Mouse (Mus musculus): ENCODE results near the gene Ktn1.

Gene Ktn1

DNA sequence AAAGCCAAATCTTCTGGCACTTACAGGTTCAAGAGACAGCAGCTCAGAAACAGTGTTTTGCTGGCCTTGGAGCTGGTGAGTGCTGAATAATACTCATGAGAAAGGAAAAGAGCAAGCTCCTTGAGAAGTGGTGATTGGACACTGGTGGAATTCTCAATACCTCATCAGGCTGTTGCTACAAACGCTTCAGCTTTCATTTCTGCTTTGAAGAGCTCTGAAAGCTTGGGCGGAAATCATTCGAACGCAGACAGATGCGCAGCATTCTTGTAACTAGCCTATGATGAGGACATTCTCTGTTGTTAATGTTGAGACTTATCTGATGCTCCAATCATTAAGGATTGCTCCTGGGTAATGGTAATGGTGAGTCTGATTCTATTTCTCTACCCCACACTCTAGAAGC, at the start of gene Ktn1:
Gene Ktn1, plus strand, starts transcription at position 231 of the 400 bp plus-strand sequence.
- DNase-seq = no peak

DNA sequence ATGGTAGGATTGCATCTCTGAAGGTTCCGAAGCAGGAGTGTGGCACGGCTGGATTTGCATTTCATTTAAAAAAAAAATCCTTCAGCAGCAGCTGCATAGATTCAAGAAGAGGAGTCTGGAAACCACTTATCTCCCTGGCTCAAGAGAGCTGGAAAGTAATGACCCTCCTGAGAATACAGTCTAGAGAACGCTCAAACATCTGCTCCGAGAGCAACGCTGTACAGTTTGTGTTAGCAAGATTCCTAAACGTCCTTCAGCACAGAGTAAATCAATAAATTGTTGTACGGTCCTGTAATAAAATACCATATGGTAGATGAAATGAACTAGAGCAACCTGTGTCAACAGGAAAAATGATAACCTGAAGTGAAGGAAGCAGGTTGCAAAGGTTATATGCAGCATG, 35.0 kb upstream of the Ktn1 start:
- DNase-seq = no peak

- no peak for DNase-seq
These were observed 29.4 kb upstream of the Ktn1 start for GRCm38 (mm10) chr14:47618891-47619290.

DNA sequence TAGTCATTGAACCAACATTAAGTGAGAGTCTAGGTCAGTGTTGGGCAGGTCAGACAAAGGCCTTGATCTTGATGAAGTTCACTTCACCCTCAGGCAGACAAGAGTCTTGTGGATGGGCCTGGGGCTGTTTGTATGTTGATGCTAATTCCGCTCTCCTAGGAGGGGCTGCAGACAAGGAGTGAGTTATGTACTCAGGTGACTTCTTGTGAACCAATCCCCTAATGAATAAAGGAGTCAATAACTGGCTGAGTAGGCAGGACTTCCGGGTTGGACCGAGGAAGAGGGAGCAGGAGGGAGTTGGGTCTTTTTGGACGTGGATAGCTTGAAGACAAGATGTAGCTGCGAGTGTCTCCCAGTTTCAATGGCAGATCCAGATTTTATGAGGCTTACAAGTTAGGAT, 26.3 kb upstream of the Ktn1 start:
- DNase-seq = no peak

DNA sequence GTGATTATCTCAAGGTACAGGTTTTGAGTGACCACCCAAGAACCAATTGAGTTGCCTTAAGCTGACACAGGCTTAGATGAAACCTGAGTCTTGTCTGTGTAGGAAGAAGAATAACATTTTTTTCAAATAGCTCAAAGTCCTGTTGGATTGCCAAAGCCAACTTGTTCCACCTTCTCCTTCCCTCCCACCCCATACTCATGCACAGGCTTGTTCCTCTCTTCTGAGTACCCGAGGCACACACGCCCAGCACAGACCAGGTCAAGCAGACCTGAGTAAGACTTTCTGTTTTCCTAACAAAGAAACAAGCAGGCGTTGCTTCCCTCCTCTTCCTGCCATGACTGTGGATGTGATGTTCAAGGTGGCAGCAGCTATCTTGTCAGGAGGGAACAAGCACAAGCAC, 23.4 kb upstream of the Ktn1 start:
- no peak for DNase-seq

DNA sequence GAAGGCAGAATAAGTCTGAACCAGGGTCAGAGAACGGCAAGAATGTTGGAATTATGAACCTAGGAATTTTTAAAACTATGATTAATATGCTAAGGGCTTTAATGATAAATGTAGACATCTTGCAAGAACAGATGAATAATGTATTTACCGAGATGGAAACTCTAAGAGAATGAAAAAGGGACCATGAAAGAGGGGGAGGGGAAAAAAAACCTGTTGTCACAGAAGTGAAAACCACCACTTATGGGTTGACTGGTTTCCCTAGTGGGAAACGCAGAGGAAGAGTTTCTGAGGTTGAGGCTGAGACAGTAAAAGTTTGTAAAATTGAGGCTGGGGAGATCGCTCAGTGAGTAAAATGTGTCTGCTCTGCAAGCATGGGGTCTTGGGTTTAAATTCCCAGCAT, 22.1 kb upstream of the Ktn1 start:
- no peak for DNase-seq

DNA sequence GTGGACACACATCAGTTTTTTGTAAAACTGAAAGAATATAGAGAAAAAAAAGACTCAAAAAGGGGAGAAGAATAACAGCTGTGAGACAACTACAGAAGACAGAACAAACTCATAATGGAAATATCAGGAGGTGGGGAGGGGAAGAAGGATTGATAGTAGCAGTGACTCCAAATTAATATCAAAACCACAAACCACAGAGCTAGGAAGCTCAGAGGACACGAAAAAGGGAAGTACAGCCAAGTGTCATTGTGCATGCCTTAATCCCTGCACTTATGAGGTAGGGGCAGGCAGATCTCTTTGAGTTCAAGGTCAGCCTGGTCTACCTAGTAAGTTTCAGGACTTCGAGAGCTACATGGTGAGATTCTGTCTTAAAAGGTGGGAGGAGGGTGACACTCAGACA, 21.4 kb upstream of the Ktn1 start:
- DNase-seq = no peak

DNA sequence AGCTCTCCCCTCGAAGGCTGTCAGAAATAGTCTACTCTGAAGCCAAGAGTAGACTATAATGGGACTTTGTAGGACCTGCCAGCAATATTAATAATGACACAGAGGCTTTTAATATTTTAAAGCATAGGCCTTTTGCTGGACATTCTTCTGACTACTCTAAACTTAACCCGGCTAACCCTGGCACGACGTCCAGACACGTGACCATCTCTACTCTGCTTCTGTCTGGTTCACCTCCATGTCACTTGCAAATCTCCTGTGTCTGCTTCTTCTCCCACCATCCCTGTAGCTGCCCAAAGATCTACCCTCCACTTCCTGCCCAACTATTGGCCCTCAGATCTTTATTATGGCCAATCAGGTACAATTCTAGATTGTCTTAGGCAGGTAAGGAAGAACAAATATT, 20.9 kb upstream of the Ktn1 start:
- DNase-seq = no peak

- no peak for DNase-seq
These were observed 15.8 kb upstream of the Ktn1 start for GRCm38 (mm10) chr14:47632419-47632818.

GRCm38 (mm10) chr14:47634410-47634809, 13.8 kb upstream of the Ktn1 start:
- DNase-seq = no peak

DNA sequence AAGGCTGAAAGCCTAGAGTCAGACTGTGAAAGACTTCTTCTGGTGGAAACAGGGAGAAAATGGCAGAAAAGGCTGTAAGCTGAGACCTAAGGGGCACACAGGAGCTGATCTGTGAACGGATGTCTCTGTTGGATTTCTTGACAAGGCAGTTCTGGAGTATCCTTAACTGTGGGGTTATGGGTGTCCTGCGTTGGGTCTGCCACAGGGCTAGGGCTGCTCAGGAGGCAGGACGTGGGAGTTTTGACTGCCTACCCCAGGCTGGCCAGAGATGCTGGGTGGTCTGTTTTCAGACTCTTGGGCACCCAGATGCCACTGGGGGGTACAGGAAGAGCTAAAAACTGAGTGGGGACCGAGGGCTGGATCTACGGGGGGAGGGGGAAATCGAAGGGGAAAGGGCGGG, 13.4 kb upstream of the Ktn1 start:
- DNase-seq = no peak

DNA sequence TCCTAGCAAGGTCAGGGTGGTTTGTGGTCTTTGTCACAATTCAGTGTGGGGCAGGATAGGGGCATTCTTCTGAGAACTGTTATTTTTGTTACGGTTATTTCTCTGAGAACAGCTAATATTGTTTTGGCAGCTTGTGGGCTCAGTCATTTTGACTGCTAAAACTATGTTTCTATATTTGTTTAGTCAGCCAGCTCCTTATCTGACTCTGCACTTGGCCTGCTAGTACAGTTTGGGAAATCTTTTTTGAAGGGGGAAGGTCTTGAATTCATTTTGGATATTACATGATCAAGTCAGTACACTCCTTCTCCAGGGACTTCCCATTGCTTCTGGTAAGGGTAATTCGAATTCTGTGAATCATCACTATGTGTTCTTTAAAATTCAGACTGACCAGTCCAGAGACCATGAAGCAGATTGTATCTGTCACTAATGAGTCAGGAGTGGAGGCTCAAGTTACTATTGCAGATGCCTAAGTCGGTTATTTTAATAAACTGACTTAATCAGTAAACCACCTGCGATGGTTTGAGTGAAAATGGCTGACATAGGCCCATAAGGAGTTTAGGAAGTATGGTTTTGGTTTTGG, 9.8 kb upstream of the Ktn1 start:
- DNase-seq = no peak

DNA sequence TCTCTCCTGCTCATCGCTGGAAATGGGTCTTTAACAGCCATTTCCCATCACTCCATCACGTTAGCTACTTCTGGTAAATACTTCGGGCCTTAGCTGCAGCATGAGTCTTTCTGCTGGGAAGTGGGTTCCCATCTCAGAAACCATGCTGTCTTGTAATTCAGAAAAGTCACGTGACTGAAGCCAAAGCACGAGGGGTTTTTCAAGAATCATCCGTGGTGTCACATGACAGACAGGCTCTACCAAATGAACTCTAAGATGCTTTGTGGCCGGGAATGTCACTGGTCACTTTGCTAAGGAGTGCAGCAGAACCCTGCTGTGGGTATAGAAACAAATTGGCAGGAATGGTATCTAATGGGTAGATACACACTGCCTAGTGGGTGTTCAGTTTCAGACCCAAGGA, 2.6 kb upstream of the Ktn1 start:
- DNase-seq = no peak

GRCm38 (mm10) chr14:47646246-47646645, 2.0 kb upstream of the Ktn1 start:
- no peak for DNase-seq

DNA sequence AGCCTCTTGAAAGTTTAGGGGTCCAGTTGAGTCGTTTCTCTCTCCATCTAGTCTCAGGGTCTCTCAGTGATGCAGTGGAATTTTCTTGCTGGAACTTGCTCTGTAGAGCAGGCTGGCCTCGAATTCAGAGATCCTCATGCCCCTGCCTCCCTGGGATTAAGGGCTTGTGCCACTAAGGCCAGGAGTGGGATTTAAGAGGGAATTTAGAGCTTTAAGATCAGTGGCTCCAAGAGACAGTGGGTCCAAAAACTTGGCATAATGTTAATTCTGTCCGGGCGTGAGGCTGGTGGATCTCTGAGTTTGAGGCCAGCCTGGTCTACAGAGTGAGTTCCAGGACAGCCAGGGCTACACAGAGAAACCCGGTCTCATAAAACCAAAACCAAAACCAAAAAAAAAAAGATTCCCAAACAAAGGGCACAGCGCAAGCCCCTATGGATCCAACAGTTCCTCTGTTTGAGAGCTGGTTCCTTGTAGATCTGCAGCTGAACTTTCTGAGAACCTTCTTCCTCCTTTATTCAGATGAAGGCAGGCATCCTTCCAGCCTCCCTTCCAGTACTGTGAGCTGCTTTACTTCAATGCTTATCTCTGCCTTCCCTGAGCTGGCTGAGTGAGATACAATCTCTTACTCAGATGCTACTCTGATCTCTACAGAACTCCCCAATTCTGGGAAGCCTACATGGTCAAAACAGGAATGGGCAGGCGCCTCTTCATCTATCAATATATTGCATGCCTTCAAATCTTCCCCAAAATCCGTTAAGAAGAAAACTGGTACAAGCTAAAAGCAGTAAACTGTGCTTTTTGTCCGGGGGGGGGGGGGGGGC, 1.3 kb upstream of the Ktn1 start:
- DNase-seq = no peak

- peak; percentile 78 to 87 for DNase-seq
These were observed 720 bp downstream of the Ktn1 start for GRCm38 (mm10) chr14:47648706-47649630.

GRCm38 (mm10) chr14:47649631-47650337, 1.5 kb downstream of the Ktn1 start:
- DNase-seq = peak; percentile 57 to 69

DNA sequence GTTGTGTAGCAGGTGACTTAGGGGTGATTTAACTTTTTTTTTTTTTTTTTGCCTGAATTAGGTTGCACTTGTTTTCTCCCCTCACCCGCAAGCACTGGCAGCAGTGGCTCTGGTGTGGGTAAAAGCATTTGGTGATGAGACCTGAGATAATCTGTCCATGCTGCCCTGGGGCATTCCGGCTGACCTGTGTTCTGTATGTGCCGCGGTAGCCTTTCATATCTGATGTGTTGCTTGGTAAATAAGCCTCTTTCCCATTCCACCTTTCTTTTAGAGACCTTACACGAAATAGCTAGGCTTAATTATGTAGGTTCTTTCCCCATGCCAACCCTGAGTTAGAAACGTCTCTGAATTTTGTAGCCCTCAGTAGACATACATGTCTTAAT, 2.1 kb downstream of the Ktn1 start:
- no peak for DNase-seq

- DNase-seq = no peak
These were observed 3.0 kb downstream of the Ktn1 start for GRCm38 (mm10) chr14:47651272-47651671.

- no peak for DNase-seq
These were observed 7.2 kb downstream of the Ktn1 start for GRCm38 (mm10) chr14:47655444-47655843.

DNA sequence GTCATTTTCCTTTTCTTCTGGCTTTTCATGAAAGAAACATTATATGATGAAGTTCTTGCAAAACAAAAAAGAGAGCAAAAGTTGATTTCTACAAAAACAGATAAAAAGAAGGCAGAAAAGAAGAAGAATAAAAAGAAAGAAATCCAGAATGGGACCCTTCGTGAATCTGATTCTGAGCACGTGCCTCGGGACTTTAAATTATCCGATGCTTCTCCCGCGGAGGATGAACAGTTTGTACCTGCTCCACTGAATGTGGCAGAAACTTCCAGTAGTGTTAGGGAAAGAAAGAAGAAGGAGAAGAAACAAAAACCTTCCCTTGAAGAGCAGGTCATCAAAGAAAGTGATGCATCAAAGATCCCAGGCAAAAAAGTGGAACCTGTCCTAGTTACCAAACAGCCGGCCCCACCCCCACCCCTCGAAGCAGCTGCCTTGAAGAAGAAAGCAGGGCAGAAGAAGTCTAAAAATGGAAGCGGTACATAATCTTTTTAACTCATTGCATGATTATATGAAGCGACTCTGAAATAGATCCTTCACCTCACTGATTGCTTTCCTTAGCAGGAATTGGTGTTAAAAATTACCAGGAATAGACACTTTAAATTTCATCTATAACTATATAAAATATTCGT, 15.7 kb downstream of the Ktn1 start:
- DNase-seq = no peak

DNA sequence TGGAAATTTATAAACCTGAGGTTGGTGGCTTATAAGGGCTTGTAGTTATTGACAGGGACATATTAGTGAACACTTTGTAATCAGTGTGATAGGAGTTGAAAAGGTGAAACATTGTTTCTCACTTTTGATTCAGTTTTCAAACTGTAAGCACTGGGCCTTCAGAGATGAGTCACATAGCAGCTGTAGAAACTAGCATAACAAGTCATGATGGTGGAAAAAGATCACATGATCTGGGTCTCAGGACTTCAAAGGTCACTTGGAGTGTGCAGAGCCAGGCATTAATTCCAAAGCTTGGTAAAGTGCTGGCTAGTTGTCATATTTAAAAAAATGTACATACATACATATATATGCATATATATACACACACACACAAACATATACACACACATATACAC, 16.2 kb downstream of the Ktn1 start:
- no peak for DNase-seq
